Mouse (Mus musculus) ES-E14 (cell line): ENCODE results near the gene Ensa.

Source experiments
- CHD2 ChIP-seq: IDR thresholded peaks from 2 replicates; pipeline ENCODE4 v1.6.1; 2014; ENCODE audit warnings: mild to moderate bottlenecking, low read depth, low read length, inconsistent platforms
- HCFC1 ChIP-seq: IDR thresholded peaks from 2 replicates; pipeline ENCODE4 v1.6.1; 2012; ENCODE audit warnings: low read length, inconsistent platforms, borderline replicate concordance; ENCODE audit not compliant: insufficient read depth
- ZC3H11A ChIP-seq: IDR thresholded peaks from 2 replicates; pipeline ENCODE4 v1.6.1; 2012; ENCODE audit warnings: low read depth, mild to moderate bottlenecking, inconsistent platforms, low read length, borderline replicate concordance

GRCm38 (mm10) chr3:95652204-95652811 lies 27.5 kb downstream of the Ensa start:
- TF ChIP-seq ZC3H11A: no peak
- no peak for TF ChIP-seq HCFC1
- no peak for TF ChIP-seq CHD2
